Comparison of ENCODE assay signal across 14 mouse cellular contexts in the genomic region with DNA sequence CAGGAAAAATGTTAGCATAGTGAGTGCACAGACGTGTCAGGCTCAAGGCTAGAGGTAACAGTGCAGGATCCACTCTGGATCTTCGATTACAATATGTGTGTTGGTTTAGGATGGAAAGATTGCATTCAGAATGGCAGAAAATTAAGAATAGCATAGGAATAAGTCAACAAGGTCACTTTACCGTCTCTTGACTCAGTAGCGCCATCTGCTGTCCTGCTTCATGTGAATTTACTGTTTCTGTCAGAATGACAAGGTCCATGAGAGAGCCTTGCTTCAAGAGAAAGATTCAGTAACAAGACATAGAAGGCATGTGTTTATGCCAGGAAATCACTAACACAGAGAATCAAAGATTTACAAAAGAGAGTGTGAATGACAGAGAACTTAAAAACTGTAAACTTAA. TPM values are rescaled to one million over a fixed set of nuclear protein-coding genes. Genes with fewer than 3 reads are reported as not detected.
A peak's percentile ranks its signal among the peaks of the same experiment; 100 is the strongest.
DNase-seq lines count a peak whose midpoint lies in the region; ATAC-seq and TF ChIP-seq lines count a peak whose summit lies in the region.
"Had no signal": no experiment of that assay in that cellular context is flagged by ENCODE, and none has a peak within 500 bp of the region (broad histone marks: within the 10 kb centered on the region; RNA-seq: fewer than 3 reads in every experiment).

No protein-coding gene starts in this region.

- 37% methylated on average over 4 of the region's 4 CpGs for WGBS in heart, embryonic 12.5 days
- WGBS in midbrain, embryonic 14.5 days = 38% methylated on average over 4 of the region's 4 CpGs
- WGBS in midbrain, embryonic 10.5 days = 45% methylated on average over 4 of the region's 4 CpGs
- 36% methylated on average over 4 of the region's 4 CpGs for WGBS in liver, embryonic 14.5 days (ENCODE audit: insufficient replicate concordance)

- no peak for ATAC-seq in heart, embryonic 12.5 days (ENCODE audit: insufficient number of reproducible peaks, low FRiP score)
- ATAC-seq in midbrain, embryonic 14.5 days (ENCODE audit: low FRiP score, low TSS enrichment) = no peak
- ATAC-seq in liver, embryonic 14.5 days (ENCODE audit: insufficient read depth) = no peak
- ATAC-seq: inflammation-experienced regulatory T-cells, adult 6 months had no signal

- no peaks in the 10 kb centered on the region for H3K9me3 ChIP-seq in heart, embryonic 12.5 days (replicated peaks)
- H3K9me3 ChIP-seq in midbrain, embryonic 14.5 days (ENCODE audit: control insufficient read depth, low read length) = peaks cover 11% of the 10 kb centered on the region; the same call in 1 of the 2 replicates
- H3K9me3 ChIP-seq in midbrain, embryonic 10.5 days (replicated peaks) = peaks cover 26% of the 10 kb centered on the region
- H3K9me3 ChIP-seq in liver, embryonic 14.5 days (ENCODE audit: control insufficient read depth, low read length) = no peaks in the 10 kb centered on the region
- H3K9me3 ChIP-seq: stomach, embryonic 15.5 days had no signal

- peak; percentile 32; the same call in 1 of the 2 replicates for TF ChIP-seq CTCF in liver, embryonic 14.5 days (IDR thresholded peaks at IDR 0.05; ENCODE audit: low read depth)

- no peaks in the 10 kb centered on the region for H3K4me1 ChIP-seq in heart, embryonic 12.5 days (replicated peaks)
- H3K4me1 ChIP-seq in midbrain, embryonic 14.5 days (ENCODE audit: control insufficient read depth, insufficient read depth, low read length) = no peaks in the 10 kb centered on the region
- no peaks in the 10 kb centered on the region for H3K4me1 ChIP-seq in midbrain, embryonic 10.5 days
- H3K4me1 ChIP-seq in liver, embryonic 14.5 days (replicated peaks; ENCODE audit: control insufficient read depth in 2 of 2, insufficient read depth in 2 of 2, low read length in 1 of 2) = no peaks in the 10 kb centered on the region
- H3K4me1 ChIP-seq: midbrain, embryonic 12.5 days; stomach, embryonic 15.5 days had no signal

- no peak overlapping the region for H3K9ac ChIP-seq in heart, embryonic 12.5 days
- no peak overlapping the region for H3K9ac ChIP-seq in midbrain, embryonic 14.5 days (replicated peaks; ENCODE audit: low read length)
- no peak overlapping the region for H3K9ac ChIP-seq in liver, embryonic 14.5 days (replicated peaks)
- H3K9ac ChIP-seq: midbrain, embryonic 12.5 days; stomach, embryonic 15.5 days had no signal

- no peak overlapping the region for H3K27ac ChIP-seq in heart, embryonic 12.5 days (ENCODE audit: poor library complexity, severe bottlenecking)
- no peak overlapping the region for H3K27ac ChIP-seq in midbrain, embryonic 14.5 days (replicated peaks; ENCODE audit: low read depth, low read length)
- no peak overlapping the region for H3K27ac ChIP-seq in midbrain, embryonic 10.5 days (replicated peaks)
- no peak overlapping the region for H3K27ac ChIP-seq in liver, embryonic 14.5 days
- H3K27ac ChIP-seq: midbrain, embryonic 12.5 days; stomach, embryonic 15.5 days had no signal

- TF ChIP-seq EP300 in liver, embryonic 14.5 days (IDR thresholded peaks at IDR 0.05; ENCODE audit: low read depth) = no peak

- H3K4me2 ChIP-seq in heart, embryonic 12.5 days = no peak overlapping the region
- H3K4me2 ChIP-seq in midbrain, embryonic 14.5 days (ENCODE audit: low read length) = no peak overlapping the region
- no peak overlapping the region for H3K4me2 ChIP-seq in liver, embryonic 14.5 days (ENCODE audit: low read depth)
- H3K4me2 ChIP-seq: midbrain, embryonic 12.5 days; stomach, embryonic 15.5 days had no signal

- peak; percentile 5 for DNase-seq in heart, postnatal 4 days
- peak; percentile 0 for DNase-seq in midbrain, embryonic 14.5 days
- DNase-seq in midbrain, embryonic 10.5 days (ENCODE audit: low spot score) = no peak
- DNase-seq in adrenal gland, adult 2 months = peak; percentile 19
- DNase-seq in liver, embryonic 14.5 days (ENCODE audit: low read depth in 3 of 3, low spot score in 3 of 3) = no peak
- DNase-seq in cerebellum, adult 11 months = no peak
- DNase-seq in layer of hippocampus, postnatal 14 days (ENCODE audit: low spot score in 2 of 2) = no peak
- DNase-seq: cerebellum, adult 2 months; gastrocnemius, postnatal 14 days; left cerebral cortex, postnatal 4 days had no signal

- H3K36me3 ChIP-seq in heart, embryonic 12.5 days = no peaks in the 10 kb centered on the region
- H3K36me3 ChIP-seq in midbrain, embryonic 14.5 days (ENCODE audit: control insufficient read depth, insufficient read depth, low read length) = no peaks in the 10 kb centered on the region
- no peaks in the 10 kb centered on the region for H3K36me3 ChIP-seq in midbrain, embryonic 10.5 days
- no peaks in the 10 kb centered on the region for H3K36me3 ChIP-seq in liver, embryonic 14.5 days (replicated peaks; ENCODE audit: control insufficient read depth, insufficient read depth, low read depth)
- H3K36me3 ChIP-seq: midbrain, embryonic 12.5 days; stomach, embryonic 15.5 days had no signal

- H3K27me3 ChIP-seq in heart, embryonic 12.5 days (replicated peaks) = no peaks in the 10 kb centered on the region
- H3K27me3 ChIP-seq in midbrain, embryonic 14.5 days (ENCODE audit: control insufficient read depth, insufficient read depth, low read length) = no peaks in the 10 kb centered on the region
- H3K27me3 ChIP-seq in midbrain, embryonic 10.5 days (ENCODE audit: low read depth, poor library complexity, severe bottlenecking) = no peaks in the 10 kb centered on the region
- H3K27me3 ChIP-seq in liver, embryonic 14.5 days (ENCODE audit: control insufficient read depth, insufficient read depth, low read length) = no peaks in the 10 kb centered on the region
- H3K27me3 ChIP-seq: midbrain, embryonic 12.5 days; stomach, embryonic 15.5 days had no signal

- no peak overlapping the region for H3K4me3 ChIP-seq in heart, embryonic 12.5 days
- H3K4me3 ChIP-seq in midbrain, embryonic 14.5 days (replicated peaks; ENCODE audit: low read depth, low read length) = no peak overlapping the region
- no peak overlapping the region for H3K4me3 ChIP-seq in midbrain, embryonic 10.5 days
- no peak overlapping the region for H3K4me3 ChIP-seq in liver, embryonic 14.5 days (ENCODE audit: insufficient read depth in 1 of 2, low read depth in 2 of 2, low read length in 2 of 2)
- H3K4me3 ChIP-seq: midbrain, embryonic 12.5 days; stomach, embryonic 15.5 days had no signal

RNA-seq across cellular contexts. Expression of gene Gm14851, which starts 2.7 kb away (rescaled TPM):
- not detected for total RNA-seq in heart, postnatal 4 days (2021)
- not detected in 2 replicates for polyA plus RNA-seq in heart, embryonic 12.5 days (2016; fragmentation: Nextera tagmentation; extraction: Ambion mirVana)
- polyA plus RNA-seq in midbrain, embryonic 14.5 days (2014; fragmentation: Nextera tagmentation; extraction: Ambion mirVana) = not detected in 2 replicates
- polyA plus RNA-seq in midbrain, embryonic 10.5 days (2016; fragmentation: Nextera tagmentation; extraction: Ambion mirVana) = not detected in 2 replicates
- total RNA-seq in adrenal gland, adult 2 months (2021) = not detected
- not detected in 2 replicates for polyA plus RNA-seq in adrenal gland, adult 2 months (2012; rRNA removed)
- not detected in 2 replicates for polyA plus RNA-seq in liver, embryonic 14.5 days (2012; rRNA removed)
- polyA plus RNA-seq in liver, embryonic 14.5 days (2014; fragmentation: Nextera tagmentation; extraction: Ambion mirVana) = not detected in 2 replicates
- not detected for total RNA-seq in layer of hippocampus, postnatal 14 days (2021)
- total RNA-seq: gastrocnemius, postnatal 14 days; left cerebral cortex, postnatal 4 days had no signal
- polyA plus RNA-seq: cerebellum, adult 2 months; inflammation-experienced regulatory T-cells, adult 6 months; midbrain, embryonic 12.5 days had no signal

RNA-seq across cellular contexts. Expression of gene Defa25, which starts 8.9 kb away (rescaled TPM):
- total RNA-seq in heart, postnatal 4 days (2021) = not detected
- polyA plus RNA-seq in heart, embryonic 12.5 days (2016; fragmentation: Nextera tagmentation; extraction: Ambion mirVana) = not detected in 2 replicates
- not detected in 2 replicates for polyA plus RNA-seq in midbrain, embryonic 14.5 days (2014; fragmentation: Nextera tagmentation; extraction: Ambion mirVana)
- not detected in 2 replicates for polyA plus RNA-seq in midbrain, embryonic 10.5 days (2016; fragmentation: Nextera tagmentation; extraction: Ambion mirVana)
- total RNA-seq in adrenal gland, adult 2 months (2021) = not detected
- polyA plus RNA-seq in adrenal gland, adult 2 months (2012; rRNA removed) = not detected in 2 replicates
- not detected in 2 replicates for polyA plus RNA-seq in liver, embryonic 14.5 days (2012; rRNA removed)
- not detected in 2 replicates for polyA plus RNA-seq in liver, embryonic 14.5 days (2014; fragmentation: Nextera tagmentation; extraction: Ambion mirVana)
- total RNA-seq in layer of hippocampus, postnatal 14 days (2021) = not detected
- total RNA-seq: gastrocnemius, postnatal 14 days; left cerebral cortex, postnatal 4 days had no signal
- polyA plus RNA-seq: cerebellum, adult 2 months; inflammation-experienced regulatory T-cells, adult 6 months; midbrain, embryonic 12.5 days; stomach, embryonic 15.5 days had no signal

RNA-seq across cellular contexts. Expression of gene Defa35, which starts 28.3 kb away (rescaled TPM):
- not detected for total RNA-seq in heart, postnatal 4 days (2021)
- polyA plus RNA-seq in heart, embryonic 12.5 days (2016; fragmentation: Nextera tagmentation; extraction: Ambion mirVana) = not detected in 2 replicates
- not detected in 2 replicates for polyA plus RNA-seq in midbrain, embryonic 14.5 days (2014; fragmentation: Nextera tagmentation; extraction: Ambion mirVana)
- polyA plus RNA-seq in midbrain, embryonic 10.5 days (2016; fragmentation: Nextera tagmentation; extraction: Ambion mirVana) = not detected in 2 replicates
- total RNA-seq in adrenal gland, adult 2 months (2021) = not detected
- not detected in 2 replicates for polyA plus RNA-seq in adrenal gland, adult 2 months (2012; rRNA removed)
- not detected in 2 replicates for polyA plus RNA-seq in liver, embryonic 14.5 days (2012; rRNA removed)
- not detected in 2 replicates for polyA plus RNA-seq in liver, embryonic 14.5 days (2014; fragmentation: Nextera tagmentation; extraction: Ambion mirVana)
- total RNA-seq in layer of hippocampus, postnatal 14 days (2021) = not detected
- total RNA-seq: gastrocnemius, postnatal 14 days; left cerebral cortex, postnatal 4 days had no signal
- polyA plus RNA-seq: cerebellum, adult 2 months; inflammation-experienced regulatory T-cells, adult 6 months; midbrain, embryonic 12.5 days; stomach, embryonic 15.5 days had no signal

RNA-seq across cellular contexts. Expression of gene Defa23, which starts 38.3 kb away (rescaled TPM):
- total RNA-seq in heart, postnatal 4 days (2021) = not detected
- not detected in 2 replicates for polyA plus RNA-seq in heart, embryonic 12.5 days (2016; fragmentation: Nextera tagmentation; extraction: Ambion mirVana)
- polyA plus RNA-seq in midbrain, embryonic 14.5 days (2014; fragmentation: Nextera tagmentation; extraction: Ambion mirVana) = not detected in 2 replicates
- polyA plus RNA-seq in midbrain, embryonic 10.5 days (2016; fragmentation: Nextera tagmentation; extraction: Ambion mirVana) = not detected in 2 replicates
- total RNA-seq in adrenal gland, adult 2 months (2021) = not detected
- polyA plus RNA-seq in adrenal gland, adult 2 months (2012; rRNA removed) = not detected in 2 replicates
- not detected in 2 replicates for polyA plus RNA-seq in liver, embryonic 14.5 days (2012; rRNA removed)
- polyA plus RNA-seq in liver, embryonic 14.5 days (2014; fragmentation: Nextera tagmentation; extraction: Ambion mirVana) = not detected in 2 replicates
- not detected for total RNA-seq in layer of hippocampus, postnatal 14 days (2021)
- total RNA-seq: gastrocnemius, postnatal 14 days; left cerebral cortex, postnatal 4 days had no signal
- polyA plus RNA-seq: cerebellum, adult 2 months; inflammation-experienced regulatory T-cells, adult 6 months; midbrain, embryonic 12.5 days; stomach, embryonic 15.5 days had no signal

RNA-seq across cellular contexts. Expression of gene Defa30, which starts 41.3 kb away (rescaled TPM):
- not detected for total RNA-seq in heart, postnatal 4 days (2021)
- polyA plus RNA-seq in heart, embryonic 12.5 days (2016; fragmentation: Nextera tagmentation; extraction: Ambion mirVana) = not detected in 2 replicates
- polyA plus RNA-seq in midbrain, embryonic 14.5 days (2014; fragmentation: Nextera tagmentation; extraction: Ambion mirVana) = not detected in 2 replicates
- not detected in 2 replicates for polyA plus RNA-seq in midbrain, embryonic 10.5 days (2016; fragmentation: Nextera tagmentation; extraction: Ambion mirVana)
- total RNA-seq in adrenal gland, adult 2 months (2021) = not detected
- polyA plus RNA-seq in adrenal gland, adult 2 months (2012; rRNA removed) = not detected in 2 replicates
- not detected in 2 replicates for polyA plus RNA-seq in liver, embryonic 14.5 days (2012; rRNA removed)
- not detected in 2 replicates for polyA plus RNA-seq in liver, embryonic 14.5 days (2014; fragmentation: Nextera tagmentation; extraction: Ambion mirVana)
- total RNA-seq in layer of hippocampus, postnatal 14 days (2021) = not detected
- total RNA-seq: gastrocnemius, postnatal 14 days; left cerebral cortex, postnatal 4 days had no signal
- polyA plus RNA-seq: cerebellum, adult 2 months; inflammation-experienced regulatory T-cells, adult 6 months; midbrain, embryonic 12.5 days; stomach, embryonic 15.5 days had no signal

Comparison
In these comparisons a context has a peak if more than half of its experiments do, and no peak if none do; other contexts are left out.
1. DNase-seq: peak in heart, postnatal 4 days (single experiment), midbrain, embryonic 14.5 days (single experiment) and adrenal gland, adult 2 months (single experiment); none in midbrain, embryonic 10.5 days (single experiment), liver, embryonic 14.5 days (0 of 3), cerebellum, adult 11 months (single experiment) and layer of hippocampus, postnatal 14 days (0 of 2).